Mouse (Mus musculus): ENCODE data around the gene Gm15091.
"Not testable (repeated sequence)": the region's sequence is repeated elsewhere in the genome, so short reads cannot be mapped to it uniquely, and the experiment has no call there.

Gene Gm15091

DNA sequence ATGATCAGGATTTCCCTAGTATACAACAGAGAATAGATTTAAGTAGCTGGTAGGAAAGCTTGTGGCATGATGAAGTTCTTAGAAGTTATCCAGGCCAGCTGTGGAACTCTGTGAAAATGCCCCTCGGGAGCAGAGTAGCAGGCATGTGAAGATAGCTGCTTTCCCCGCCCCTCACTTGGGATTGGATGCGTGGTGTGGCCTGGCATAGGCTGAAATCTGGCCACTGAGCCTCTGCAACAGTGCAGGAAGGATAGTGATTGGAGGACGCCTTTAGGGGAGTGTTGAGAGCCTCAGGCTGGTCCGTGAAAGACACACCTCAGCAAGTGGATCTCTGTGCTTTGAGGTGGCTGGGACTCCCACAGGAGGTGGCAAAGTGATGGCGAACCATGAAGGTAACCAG lies at the start of gene Gm15091:
Gene Gm15091, plus strand, starts transcription at position 301 of the 400 bp plus-strand sequence.
- DNase-seq (ENCODE audit: extremely low spot score, low read depth, low spot score) = not testable (repeated sequence)

All from hindlimb bud, embryonic 11.5 days (tissue).